Mouse (Mus musculus) forebrain, embryonic 12.5 days (tissue): ENCODE measurements around the gene Jpt1. TPM values are rescaled to one million over a fixed set of nuclear protein-coding genes. Genes with fewer than 3 reads are reported as not detected.
"Not testable (repeated sequence)": the region's sequence is repeated elsewhere in the genome, so short reads cannot be mapped to it uniquely, and the experiment has no call there.

Source experiments
- ATAC-seq: fragments of 200-750 bp; cut with Nextera tagmentation; 2 replicates; pipeline ENCODE4 v1.8.0; 2017; ENCODE audit warnings: moderate TSS enrichment; ENCODE audit not compliant: low FRiP score
- H3K27ac ChIP-seq: fragments of 300-500 bp; sonication (generic); 2 replicates; pipeline ENCODE4 v1.5.1; 2016; ENCODE audit warnings: mild to moderate bottlenecking
- H3K27me3 ChIP-seq: fragments of 300-500 bp; sonication (generic); 2 replicates; pipeline ENCODE4 v1.6.1; 2016; ENCODE audit warnings: mild to moderate bottlenecking
- H3K36me3 ChIP-seq: fragments of 300-500 bp; sonication (generic); replicated peaks from 2 replicates; pipeline ENCODE4 v1.6.1; 2016; ENCODE audit warnings: mild to moderate bottlenecking
- H3K4me1 ChIP-seq: fragments of 300-500 bp; sonication (generic); 2 replicates; pipeline ENCODE4 v1.6.1; 2016
- H3K4me2 ChIP-seq: fragments of 300-500 bp; sonication (generic); 2 replicates; pipeline ENCODE4 v1.6.1; 2016; ENCODE audit warnings: mild to moderate bottlenecking, moderate library complexity
- H3K4me3 ChIP-seq: fragments of 300-500 bp; sonication (generic); replicated peaks from 2 replicates; pipeline ENCODE4 v1.5.1; 2016; ENCODE audit warnings: mild to moderate bottlenecking
- H3K9ac ChIP-seq: fragments of 300-500 bp; sonication (generic); 2 replicates; pipeline ENCODE4 v1.6.1; 2016; ENCODE audit warnings: mild to moderate bottlenecking
- H3K9me3 ChIP-seq: fragments of 300-500 bp; sonication (generic); 2 replicates; pipeline ENCODE4 v1.6.1; 2016
- WGBS: fragments of 180-500 bp; shearing (Covaris S2); methylation state at CpG from one replicate; pipeline ENCODE4 v1.1.7; 2016; 5-methylcytosine and 5-hydroxymethylcytosine counted together
- polyA plus RNA-seq: library from polyadenylated mRNA; unstranded; fragments of >200 nt; fragmentation: Nextera tagmentation; extraction: Ambion mirVana; gene quantifications from 2 replicates; pipeline ENCODE4 v1.2.1, GENCODE M21; 2016

Gene Jpt1
- 1,151 and 1,196 TPM in 2 replicates for polyA plus RNA-seq

- ATAC-seq: peak; percentile 98
- Histone ChIP-seq H3K27me3 (no peaks in the 10 kb centered on the region), H3K4me2 (peak within 1 kb of the TSS; percentile 73), H3K36me3 (no peaks in the 10 kb centered on the region), H3K4me1 (peaks cover 34% of the 10 kb centered on the region), H3K4me3 (peak within 1 kb of the TSS; percentile 100), H3K27ac (peak within 1 kb of the TSS; percentile 86), H3K9me3 (no peaks in the 10 kb centered on the region), H3K9ac (peak within 1 kb of the TSS; percentile 99)
- under 1% methylated on average over 24 of the region's 24 CpGs for WGBS
Observed at GRCm38 (mm10) chr11:115514238-115514663, at the start of gene Jpt1. Jpt1 (minus strand) TSS chr11:115514387.

- 47% methylated on average over 4 of the region's 4 CpGs for WGBS
- peak; percentile 47; the same call in 1 of the 2 replicates for ATAC-seq
Observed at GRCm38 (mm10) chr11:115563406-115563805, 49.2 kb upstream of the Jpt1 start.

GRCm38 (mm10) chr11:115555717-115556116 lies 41.5 kb upstream of the Jpt1 start:
- Histone ChIP-seq H3K4me1 (no peaks in the 10 kb centered on the region), H3K36me3 (no peaks in the 10 kb centered on the region), H3K4me3 (no peak overlapping the region), H3K9ac (no peak overlapping the region), H3K27ac (no peak overlapping the region), H3K9me3 (no peaks in the 10 kb centered on the region), H3K27me3 (no peaks in the 10 kb centered on the region), H3K4me2 (no peak overlapping the region)
- 84% methylated on average over 17 of the region's 17 CpGs for WGBS
- no peak for ATAC-seq

More at GRCm38 (mm10) chr11:115563406-115563805, 49.2 kb upstream of the Jpt1 start:
- Histone ChIP-seq H3K4me2 (peak overlapping the region; percentile 66), H3K36me3 (peaks cover 27% of the 10 kb centered on the region), H3K27ac (no peak overlapping the region), H3K9ac (peak overlapping the region; percentile 70; the same call in 1 of the 2 replicates), H3K4me1 (peaks cover 13% of the 10 kb centered on the region), H3K27me3 (no peaks in the 10 kb centered on the region), H3K4me3 (peak overlapping the region; percentile 79), H3K9me3 (no peaks in the 10 kb centered on the region)

- no peaks in the 10 kb centered on the region for H3K9me3 ChIP-seq
- H3K9ac ChIP-seq: no peak overlapping the region
- no peak overlapping the region for H3K4me3 ChIP-seq
- WGBS: 61% methylated on average over 4 of the region's 4 CpGs
- H3K27me3 ChIP-seq: no peaks in the 10 kb centered on the region
- no peak overlapping the region for H3K4me2 ChIP-seq
- no peaks in the 10 kb centered on the region for H3K36me3 ChIP-seq
- no peak overlapping the region for H3K27ac ChIP-seq
- H3K4me1 ChIP-seq: no peaks in the 10 kb centered on the region
- no peak for ATAC-seq
Observed at GRCm38 (mm10) chr11:115552783-115553182, 38.6 kb upstream of the Jpt1 start.

- no peak for ATAC-seq
- no peaks in the 10 kb centered on the region for H3K9me3 ChIP-seq
- H3K4me2 ChIP-seq: no peak overlapping the region
- WGBS: 83% methylated on average over 4 of the region's 4 CpGs
- H3K36me3 ChIP-seq: no peaks in the 10 kb centered on the region
- H3K4me3 ChIP-seq: no peak overlapping the region
- no peaks in the 10 kb centered on the region for H3K4me1 ChIP-seq
- no peak overlapping the region for H3K9ac ChIP-seq
- H3K27me3 ChIP-seq: peaks cover 8% of the 10 kb centered on the region; the same call in 1 of the 2 replicates
- H3K27ac ChIP-seq: no peak overlapping the region
Observed at GRCm38 (mm10) chr11:115543571-115543970, 29.4 kb upstream of the Jpt1 start.

- ATAC-seq: no peak
- WGBS: 67% methylated on average over 2 of the region's 2 CpGs
Observed at GRCm38 (mm10) chr11:115538045-115538444, 23.9 kb upstream of the Jpt1 start.

GRCm38 (mm10) chr11:115536856-115537568 lies 22.8 kb upstream of the Jpt1 start:
- H3K4me1 ChIP-seq: peaks cover 15% of the 10 kb centered on the region
- H3K4me3 ChIP-seq: peak overlapping the region; percentile 96
- H3K27me3 ChIP-seq: no peaks in the 10 kb centered on the region
- WGBS: 88% methylated on average over 10 of the region's 10 CpGs
- peak overlapping the region; percentile 100 for H3K27ac ChIP-seq
- no peak for ATAC-seq
- no peak overlapping the region for H3K9ac ChIP-seq
- no peaks in the 10 kb centered on the region for H3K9me3 ChIP-seq
- peaks cover 22% of the 10 kb centered on the region for H3K36me3 ChIP-seq
- peak overlapping the region; percentile 74 for H3K4me2 ChIP-seq

More at GRCm38 (mm10) chr11:115538045-115538444, 23.9 kb upstream of the Jpt1 start:
- no peak overlapping the region for H3K4me3 ChIP-seq
- H3K4me2 ChIP-seq: no peak overlapping the region
- H3K9me3 ChIP-seq: no peaks in the 10 kb centered on the region
- H3K27me3 ChIP-seq: 0 out of 2 replicates have a peak, but pooled peaks cover 2% of the 10 kb centered on the region
- no peak overlapping the region for H3K27ac ChIP-seq
- H3K4me1 ChIP-seq: peaks cover 15% of the 10 kb centered on the region
- no peak overlapping the region for H3K9ac ChIP-seq
- H3K36me3 ChIP-seq: peaks cover 12% of the 10 kb centered on the region

GRCm38 (mm10) chr11:115536038-115536681 lies 22.0 kb upstream of the Jpt1 start, which contains the start of gene Sumo2:
Sumo2 (minus strand) TSS chr11:115536276.
- Histone ChIP-seq H3K27ac (peak within 1 kb of the TSS; percentile 100), H3K9ac (peak within 1 kb of the TSS; percentile 98), H3K36me3 (peaks cover 30% of the 10 kb centered on the region), H3K4me3 (peak within 1 kb of the TSS; percentile 96), H3K4me1 (peaks cover 15% of the 10 kb centered on the region), H3K9me3 (no peaks in the 10 kb centered on the region), H3K27me3 (no peaks in the 10 kb centered on the region), H3K4me2 (peak within 1 kb of the TSS; percentile 74)
- ATAC-seq: peak; percentile 91
- 1% methylated on average over 35 of the region's 70 CpGs for WGBS

- Histone ChIP-seq H3K27ac (peak overlapping the region; percentile 100), H3K4me3 (peak overlapping the region; percentile 96), H3K36me3 (peaks cover 33% of the 10 kb centered on the region), H3K9me3 (no peaks in the 10 kb centered on the region), H3K9ac (peak overlapping the region; percentile 98), H3K4me2 (peak overlapping the region; percentile 74), H3K4me1 (peaks cover 15% of the 10 kb centered on the region), H3K27me3 (no peaks in the 10 kb centered on the region)
- under 1% methylated on average over 72 of the region's 84 CpGs for WGBS
- ATAC-seq: peak; percentile 73
Observed at GRCm38 (mm10) chr11:115535401-115536037, 21.3 kb upstream of the Jpt1 start.

- Histone ChIP-seq H3K9me3 (no peaks in the 10 kb centered on the region), H3K4me1 (peaks cover 15% of the 10 kb centered on the region), H3K4me3 (peak overlapping the region; percentile 96), H3K4me2 (peak overlapping the region; percentile 74), H3K27ac (peak overlapping the region; percentile 100), H3K27me3 (no peaks in the 10 kb centered on the region), H3K36me3 (peaks cover 39% of the 10 kb centered on the region), H3K9ac (peak overlapping the region; percentile 98)
- ATAC-seq: no peak
- 10% methylated on average over 11 of the region's 11 CpGs for whole genome bisulfite sequencing
Observed at GRCm38 (mm10) chr11:115534759-115535371, 20.7 kb upstream of the Jpt1 start.

GRCm38 (mm10) chr11:115526446-115526845 lies 12.3 kb upstream of the Jpt1 start:
- not testable (repeated sequence) for H3K4me1 ChIP-seq, H3K27ac ChIP-seq, H3K4me3 ChIP-seq, H3K9ac ChIP-seq, H3K9me3 ChIP-seq, H3K27me3 ChIP-seq, ATAC-seq, H3K4me2 ChIP-seq
- 88% methylated on average over 3 of the region's 3 CpGs for WGBS
- H3K36me3 ChIP-seq: peaks cover 79% of the 10 kb centered on the region

GRCm38 (mm10) chr11:115522703-115523102 lies 8.5 kb upstream of the Jpt1 start:
- WGBS: 86% methylated on average over 2 of the region's 2 CpGs
- H3K9me3 ChIP-seq: no peaks in the 10 kb centered on the region
- no peak for ATAC-seq
- H3K27me3 ChIP-seq: no peaks in the 10 kb centered on the region
- H3K9ac ChIP-seq: no peak overlapping the region
- H3K27ac ChIP-seq: no peak overlapping the region
- no peaks in the 10 kb centered on the region for H3K4me1 ChIP-seq
- H3K4me3 ChIP-seq: no peak overlapping the region
- no peak overlapping the region for H3K4me2 ChIP-seq
- peaks cover 49% of the 10 kb centered on the region for H3K36me3 ChIP-seq
